Mouse (Mus musculus): ENCODE data around the gene Egr4. TPM values are rescaled to one million over a fixed set of nuclear protein-coding genes. Genes with fewer than 3 reads are reported as not detected.

Gene Egr4
- polyA plus RNA-seq, 1 experiment from 2014 or later = not detected

GRCm38 (mm10) chr6:85471962-85472361 is 41.4 kb downstream of the Egr4 start:
- H3K4me2 ChIP-seq = no peak overlapping the region
- WGBS = 53% methylated on average over 8 of the region's 8 CpGs
- H3K27me3 ChIP-seq (replicated peaks) = peaks cover 56% of the 10 kb centered on the region
- ATAC-seq (ENCODE audit: extremely low read depth, insufficient number of reproducible peaks, low FRiP score, low TSS enrichment) = 0 out of 2 replicates have a peak, but pooled peaks have one; percentile 34
- H3K4me3 ChIP-seq = no peak overlapping the region
- H3K4me1 ChIP-seq = no peaks in the 10 kb centered on the region
- H3K27ac ChIP-seq (replicated peaks) = no peak overlapping the region
- peaks cover 26% of the 10 kb centered on the region for H3K36me3 ChIP-seq
- H3K9me3 ChIP-seq = no peaks in the 10 kb centered on the region
- H3K9ac ChIP-seq = no peak overlapping the region

GRCm38 (mm10) chr6:85469660-85470430 is 43.5 kb downstream of the Egr4 start:
- Histone ChIP-seq H3K9ac (no peak overlapping the region), H3K27ac (replicated peaks) (no peak overlapping the region), H3K4me1 (no peaks in the 10 kb centered on the region), H3K9me3 (no peaks in the 10 kb centered on the region), H3K4me3 (no peak overlapping the region), H3K27me3 (replicated peaks) (peaks cover 37% of the 10 kb centered on the region), H3K36me3 (peaks cover 47% of the 10 kb centered on the region), H3K4me2 (no peak overlapping the region)
- WGBS = 71% methylated on average over 5 of the region's 5 CpGs
- ATAC-seq (ENCODE audit: extremely low read depth, insufficient number of reproducible peaks, low FRiP score, low TSS enrichment) = no peak

GRCm38 (mm10) chr6:85465381-85465780 is 48.0 kb downstream of the Egr4 start:
- no peaks in the 10 kb centered on the region for H3K4me1 ChIP-seq
- no peak overlapping the region for H3K4me3 ChIP-seq
- no peak overlapping the region for H3K27ac ChIP-seq (replicated peaks)
- no peak for ATAC-seq (ENCODE audit: extremely low read depth, insufficient number of reproducible peaks, low FRiP score, low TSS enrichment)
- no peak overlapping the region for H3K9ac ChIP-seq
- H3K36me3 ChIP-seq = peaks cover 92% of the 10 kb centered on the region
- H3K27me3 ChIP-seq (replicated peaks) = no peaks in the 10 kb centered on the region
- H3K9me3 ChIP-seq = no peaks in the 10 kb centered on the region
- H3K4me2 ChIP-seq = no peak overlapping the region

Other genes with a start within 250 kb of the Egr4 start
- 3.3 and 4.6 TPM in 2 replicates for gene Sfxn5, start 180.2 kb downstream of the Egr4 start, polyA plus RNA-seq (2015; fragmentation: Nextera tagmentation; extraction: Ambion mirVana)
- 38.7 and 45.2 TPM in 2 replicates for gene Rab11fip5, start 139.0 kb downstream of the Egr4 start, polyA plus RNA-seq (2015; fragmentation: Nextera tagmentation; extraction: Ambion mirVana)
- not detected in 2 replicates for gene Noto, start 89.7 kb downstream of the Egr4 start, polyA plus RNA-seq (2015; fragmentation: Nextera tagmentation; extraction: Ambion mirVana)
- 38.0 and 39.6 TPM in 2 replicates for gene Smyd5, start 81.6 kb downstream of the Egr4 start, polyA plus RNA-seq (2015; fragmentation: Nextera tagmentation; extraction: Ambion mirVana)
- gene Cct7, start 62.1 kb downstream of the Egr4 start, polyA plus RNA-seq (2015; fragmentation: Nextera tagmentation; extraction: Ambion mirVana) = 347 and 413 TPM in 2 replicates
- 31.6 and 39.2 TPM in 2 replicates for gene Pradc1, start 61.6 kb downstream of the Egr4 start, polyA plus RNA-seq (2015; fragmentation: Nextera tagmentation; extraction: Ambion mirVana)
- 0.03 and 0.05 TPM in 2 replicates for gene Fbxo41, start 10.6 kb downstream of the Egr4 start, polyA plus RNA-seq (2015; fragmentation: Nextera tagmentation; extraction: Ambion mirVana)
- gene Alms1, start 73.9 kb upstream of the Egr4 start, polyA plus RNA-seq (2015; fragmentation: Nextera tagmentation; extraction: Ambion mirVana) = 2.6 and 3.0 TPM in 2 replicates
- gene Nat8f7, start 199.6 kb upstream of the Egr4 start, polyA plus RNA-seq (2015; fragmentation: Nextera tagmentation; extraction: Ambion mirVana) = not detected in 2 replicates

All from heart, embryonic 13.5 days (tissue).